Mouse (Mus musculus) urinary bladder, postnatal 25 days (tissue): ENCODE results near the gene Mbl1.

Experiments
- DNase-seq: peaks from one replicate; pipeline ENCODE4 v3.0.0; 2022; ENCODE audit warnings: low spot score

The Mbl1 gene

DNA sequence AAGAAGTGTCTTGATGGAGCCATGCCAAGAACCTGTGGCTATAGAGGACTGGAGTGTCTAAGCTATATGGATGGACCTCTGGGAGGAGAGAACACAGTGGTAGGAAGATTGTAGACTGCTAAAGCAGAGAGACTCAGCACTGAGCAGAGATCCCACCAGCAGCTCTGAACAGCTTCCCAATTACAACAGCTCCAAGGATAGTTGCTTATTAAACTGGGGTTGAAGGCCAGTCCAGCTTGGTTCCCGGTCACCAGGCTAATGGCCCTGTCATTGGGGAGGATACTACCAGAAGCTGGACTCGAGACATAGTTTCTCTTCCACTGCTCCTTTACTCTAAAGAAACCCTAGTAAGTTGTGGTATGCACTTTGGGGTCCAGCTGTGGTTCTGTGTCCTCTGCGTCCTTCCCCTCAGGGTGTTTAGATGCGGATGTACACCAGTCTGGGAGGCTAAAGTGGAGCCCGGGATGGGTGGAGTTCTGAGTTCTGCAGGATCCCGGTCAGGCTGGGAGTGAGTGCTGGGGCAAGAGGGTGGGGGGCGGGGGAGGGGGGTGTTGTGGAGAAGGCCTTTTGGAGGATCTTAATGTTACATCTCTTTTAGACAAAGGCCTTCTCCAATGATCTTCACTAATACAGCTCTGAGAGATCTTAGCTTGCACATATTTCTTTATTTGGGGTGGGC lies at the start of gene Mbl1:
Gene Mbl1 (plus strand): TSS at position 239 of the 679 bp plus-strand sequence.
- no peak for DNase-seq

DNA sequence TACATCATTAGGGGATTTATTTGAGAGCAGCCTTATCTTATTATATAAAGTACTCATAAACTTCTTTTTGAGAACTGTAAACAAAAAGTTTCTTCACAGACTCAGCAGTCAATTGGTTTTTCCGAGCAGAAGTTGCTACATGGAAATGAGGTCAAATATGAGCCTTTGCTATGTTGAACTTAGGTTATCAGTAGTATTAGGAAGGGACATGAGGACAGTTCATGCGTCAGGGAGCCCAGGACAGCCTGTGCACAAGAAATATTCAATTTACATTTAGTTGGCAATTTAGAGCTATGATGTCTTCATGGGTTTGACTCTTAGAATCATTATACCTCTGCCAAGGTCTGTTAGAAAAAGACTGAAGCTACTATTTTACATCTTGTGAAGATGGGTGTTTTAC lies 49.0 kb upstream of the Mbl1 start:
- no peak for DNase-seq

DNA sequence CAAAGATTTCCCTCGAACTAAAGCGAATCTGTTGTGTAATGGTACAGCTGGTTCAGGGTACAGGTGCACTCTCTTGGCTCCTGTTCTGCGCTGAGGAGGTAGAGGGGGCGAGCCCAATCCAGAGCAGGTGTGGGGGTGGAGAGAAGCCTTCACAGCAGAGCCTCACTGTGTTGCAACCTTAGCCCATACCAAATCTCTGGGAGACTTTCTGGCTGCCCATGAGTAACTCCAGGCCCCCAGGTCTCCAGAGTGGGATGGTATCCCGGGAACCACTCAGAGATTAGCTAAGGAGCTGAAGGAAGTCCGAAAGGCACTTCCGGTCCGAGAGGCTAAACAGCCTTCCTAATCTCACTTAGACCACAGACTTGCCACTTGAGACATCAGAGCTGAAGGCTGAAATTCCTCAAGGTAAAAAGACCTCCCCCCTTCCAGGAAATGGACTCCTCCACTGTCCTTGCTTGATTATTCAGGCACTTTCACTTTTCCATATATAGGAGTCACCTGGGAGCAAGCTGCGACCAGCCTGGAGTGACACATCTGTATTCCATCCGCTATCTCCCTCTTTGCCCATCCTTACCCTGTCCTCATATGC lies 46.3 kb upstream of the Mbl1 start, which contains the start of gene Mat1a:
Gene Mat1a (plus strand): TSS at position 183 of the 592 bp plus-strand sequence.
- no peak for DNase-seq

DNA sequence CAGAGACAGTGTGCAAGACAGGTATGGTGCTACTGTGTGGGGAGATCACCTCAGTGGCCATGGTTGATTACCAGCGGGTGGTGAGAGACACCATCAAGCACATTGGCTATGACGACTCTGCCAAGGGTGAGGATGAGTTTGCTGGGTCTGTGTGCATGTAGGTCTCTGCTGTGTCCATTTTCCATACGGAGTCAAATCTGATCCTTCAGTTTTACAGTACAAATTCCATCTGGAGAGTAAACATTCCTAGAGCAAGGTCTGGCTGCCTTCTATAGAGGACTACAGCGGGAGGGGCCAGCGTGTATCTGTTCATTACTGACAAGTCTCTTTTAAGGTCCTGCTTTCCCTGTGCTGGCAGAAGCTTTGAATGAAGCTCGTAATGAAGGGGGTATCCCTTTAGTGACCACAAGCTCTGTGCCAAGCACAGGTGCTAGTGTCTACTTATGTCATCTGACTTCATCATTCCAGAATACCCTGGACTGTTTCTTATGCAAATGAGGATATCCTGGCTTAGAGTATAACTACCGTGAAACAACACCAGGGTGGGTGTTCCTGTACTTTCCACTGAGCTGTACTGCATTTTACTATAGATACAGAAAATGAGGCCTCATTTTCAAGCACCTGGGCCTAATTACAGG lies 40.1 kb upstream of the Mbl1 start:
- DNase-seq = no peak

DNA sequence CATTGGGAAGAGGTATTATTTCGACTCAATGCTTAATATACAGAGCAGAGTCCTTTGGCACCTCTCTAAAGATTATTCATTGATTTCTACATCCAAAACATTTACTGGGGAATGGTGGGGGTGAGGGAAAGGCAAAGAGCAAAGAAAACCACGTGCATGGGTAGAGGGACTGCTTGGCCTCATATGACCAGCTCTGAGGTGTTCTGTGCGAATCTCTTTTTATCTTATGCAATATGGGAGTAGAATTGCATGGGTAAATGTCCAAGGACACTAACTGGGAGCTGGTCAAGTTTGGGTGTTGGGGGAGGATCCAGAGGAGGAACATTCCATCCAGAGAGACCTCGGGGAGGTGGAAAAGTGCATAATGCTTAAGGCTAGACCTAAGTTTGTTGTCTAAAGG lies 38.3 kb upstream of the Mbl1 start:
- DNase-seq = no peak

DNA sequence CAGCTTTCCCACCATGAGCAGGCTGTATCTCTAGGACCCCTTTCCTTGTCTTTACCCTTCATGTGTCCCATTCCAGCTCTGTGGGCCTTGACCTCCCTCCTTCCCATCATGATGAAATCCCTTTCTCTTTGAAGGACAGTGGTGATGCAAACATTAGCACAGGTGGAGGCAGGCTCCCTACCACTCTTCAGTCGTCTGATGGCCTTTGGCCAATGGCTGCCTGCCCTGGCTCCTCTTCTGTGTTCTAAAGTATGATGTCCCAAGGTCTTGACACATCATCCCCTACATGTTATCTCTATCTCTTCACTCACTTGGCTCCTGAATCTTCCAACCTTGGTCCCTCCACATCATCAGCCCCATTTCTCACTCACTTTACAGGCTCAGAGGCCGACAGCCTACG lies 35.0 kb upstream of the Mbl1 start:
- no peak for DNase-seq

DNA sequence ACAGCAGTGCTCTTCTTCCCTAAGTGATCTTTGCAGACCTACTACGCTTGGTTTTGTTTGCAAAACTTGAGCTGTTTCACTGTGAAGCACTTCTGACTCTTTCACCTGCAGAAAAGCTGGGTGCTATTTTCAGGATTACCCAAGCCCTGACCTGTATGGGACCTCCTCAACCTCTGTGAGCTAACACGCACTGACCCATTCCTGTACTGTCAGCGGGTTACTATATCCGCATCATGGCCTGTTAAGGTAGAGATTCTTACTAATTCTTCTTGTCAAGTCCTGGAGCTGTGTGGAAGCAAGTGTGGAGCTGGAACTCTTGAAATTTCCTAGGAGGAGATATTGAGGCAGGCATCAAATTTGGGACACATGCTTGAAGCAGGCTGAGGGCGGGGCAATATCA lies 26.6 kb upstream of the Mbl1 start:
- no peak for DNase-seq

DNA sequence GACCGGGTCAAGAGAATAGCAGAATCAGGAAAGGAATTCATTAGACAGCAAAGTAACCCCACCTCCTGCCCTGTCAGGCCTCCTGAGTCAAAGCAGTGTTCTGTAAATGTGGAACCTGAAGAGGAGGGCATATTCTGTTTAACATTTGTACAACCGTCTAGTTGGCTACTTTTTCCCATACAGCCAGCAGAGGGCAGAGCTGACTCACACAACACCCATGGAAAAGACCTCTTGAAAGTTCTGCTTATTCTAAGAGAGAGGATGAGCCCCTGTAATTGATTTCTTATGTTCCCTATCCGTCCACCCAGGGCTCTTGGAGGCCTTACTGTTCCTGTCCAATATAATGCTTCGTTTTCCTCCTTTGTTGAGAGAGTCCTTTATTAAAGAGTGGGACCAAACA lies 23.3 kb upstream of the Mbl1 start:
- no peak for DNase-seq

DNA sequence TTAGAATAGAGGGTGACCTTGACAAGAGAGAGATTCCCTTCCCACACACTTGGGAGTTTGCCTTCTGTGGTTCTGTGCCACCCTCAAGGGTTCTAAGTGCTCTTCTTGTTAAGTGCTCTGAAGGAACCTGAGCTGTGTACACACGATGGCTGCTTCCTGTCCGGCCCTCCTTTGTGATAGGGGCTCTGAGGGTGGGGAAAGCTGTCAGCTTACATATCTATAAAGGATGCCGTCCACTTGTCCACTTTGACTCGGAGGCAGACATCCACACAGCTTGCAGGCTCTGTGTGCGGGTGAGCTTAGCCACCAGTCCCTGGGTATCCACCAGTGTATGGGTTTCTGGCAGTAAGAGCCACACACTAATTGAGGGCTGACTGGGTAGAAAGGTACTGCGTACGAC lies 19.7 kb upstream of the Mbl1 start, which contains the start of gene Sftpa1:
Gene Sftpa1 (plus strand): TSS at position 243 of the 400 bp plus-strand sequence.
- DNase-seq = no peak

DNA sequence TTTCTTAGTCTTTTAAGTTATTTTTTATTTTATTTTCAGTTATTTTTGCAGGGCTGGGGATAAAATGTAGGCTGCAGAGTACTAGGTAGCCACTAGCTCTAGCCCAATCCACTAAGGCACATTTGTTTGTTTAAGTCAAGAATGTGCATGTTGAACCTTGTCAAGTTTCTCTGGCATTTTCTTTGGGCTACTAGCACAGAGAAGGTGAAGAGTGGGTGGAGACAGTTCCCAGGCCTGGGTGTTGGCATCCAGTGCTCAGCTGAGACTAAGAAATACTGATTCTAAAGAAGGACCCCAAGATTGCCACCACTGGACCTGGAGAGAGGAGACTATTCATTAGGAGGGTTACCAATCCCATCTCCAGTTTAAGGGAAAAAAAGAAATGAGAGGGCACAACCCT lies 14.3 kb upstream of the Mbl1 start:
- DNase-seq = no peak

DNA sequence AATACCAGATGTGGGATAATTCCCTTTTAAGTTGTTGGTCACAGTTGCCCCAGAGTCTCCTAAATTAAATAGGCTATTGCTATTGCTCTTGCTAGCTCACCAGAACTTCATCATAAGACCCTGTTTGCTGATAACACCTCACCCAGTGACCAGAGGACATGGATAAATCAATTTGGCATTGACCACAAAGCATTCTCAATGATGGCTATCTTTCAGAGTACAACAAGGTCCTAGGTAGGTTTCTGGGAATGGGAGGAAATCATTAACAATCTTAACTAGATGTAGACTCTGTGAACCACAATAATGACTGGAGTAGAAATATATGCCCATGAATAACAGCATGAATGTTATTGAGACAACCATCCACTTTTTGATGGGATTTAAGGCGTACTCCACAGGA lies 10.6 kb upstream of the Mbl1 start:
- no peak for DNase-seq

DNA sequence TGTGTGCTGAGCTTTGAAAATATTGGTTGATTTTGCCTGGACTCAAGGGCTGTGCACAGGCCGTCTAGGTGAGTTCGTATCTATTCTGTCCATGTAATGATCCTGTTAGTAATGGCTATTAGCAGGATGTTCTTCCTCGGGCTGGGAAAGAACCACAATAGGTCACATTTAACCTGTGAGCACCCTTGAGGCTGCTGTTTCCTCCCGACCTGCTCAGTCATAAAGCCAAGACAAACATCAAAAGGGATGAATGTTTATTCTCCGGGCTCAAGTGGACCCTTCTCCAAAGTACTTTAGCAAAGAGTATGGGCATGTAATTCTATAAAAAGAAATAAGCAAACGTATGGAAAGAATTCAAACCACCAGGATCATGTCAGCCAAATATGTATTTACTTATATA lies 5.2 kb upstream of the Mbl1 start:
- no peak for DNase-seq

DNA sequence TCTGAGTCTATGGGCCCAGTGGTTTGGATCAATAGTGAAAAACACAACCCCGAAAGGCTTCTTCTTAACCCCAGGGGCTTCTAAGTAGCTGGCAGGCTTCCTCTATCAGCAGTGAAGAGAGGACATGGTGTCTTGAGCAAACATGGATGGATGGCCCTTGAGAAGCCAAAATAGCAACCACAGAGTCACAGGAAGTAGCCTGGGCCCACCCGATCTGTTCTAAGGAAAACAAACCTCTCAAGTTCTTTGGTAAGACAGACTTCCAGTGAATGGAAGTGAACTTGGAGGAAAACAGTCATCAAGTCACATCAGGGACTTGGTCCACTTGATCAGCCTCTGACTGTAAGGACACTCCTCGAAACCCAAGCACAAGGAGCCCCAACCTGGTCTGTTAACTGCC lies 4.3 kb upstream of the Mbl1 start:
- DNase-seq = no peak

DNA sequence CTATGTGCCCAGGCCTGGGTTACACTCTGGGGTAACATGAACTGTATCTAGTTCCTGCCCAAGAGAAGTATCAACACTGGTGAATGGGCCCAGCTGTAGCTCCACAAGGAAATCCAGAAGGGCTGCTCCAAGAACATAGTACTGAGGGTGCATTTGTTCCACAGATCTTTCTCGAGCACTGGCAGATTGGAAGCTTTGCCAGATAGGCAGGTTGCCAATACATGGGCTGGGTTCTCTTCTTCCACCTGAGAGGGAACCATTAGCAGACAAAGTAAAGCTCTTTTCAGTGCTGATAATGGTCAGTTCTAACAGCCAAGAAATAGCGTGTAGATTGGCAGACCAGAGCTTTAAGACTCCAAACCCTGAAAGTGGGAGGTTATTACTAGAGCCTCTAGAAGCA lies 3.9 kb upstream of the Mbl1 start:
- no peak for DNase-seq

DNA sequence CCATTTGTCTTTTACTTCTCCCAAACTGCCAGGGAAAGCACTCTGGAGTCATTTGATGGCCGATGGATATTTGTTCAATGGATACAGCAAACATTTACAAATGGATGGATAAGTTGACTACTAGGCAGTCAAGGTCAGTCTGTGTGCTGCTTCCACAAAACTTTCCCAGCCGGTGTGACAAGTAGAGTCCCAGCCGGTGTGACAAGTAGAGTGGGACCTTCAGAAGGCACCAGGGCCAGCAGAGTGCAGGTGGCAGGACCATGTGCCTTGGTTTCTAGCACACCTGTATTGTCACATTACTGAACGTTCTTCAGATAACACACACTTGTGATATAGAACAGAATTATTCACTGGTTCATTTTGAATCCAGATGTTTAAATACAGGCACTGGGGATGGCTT lies 8.8 kb downstream of the Mbl1 start:
- DNase-seq = no peak

DNA sequence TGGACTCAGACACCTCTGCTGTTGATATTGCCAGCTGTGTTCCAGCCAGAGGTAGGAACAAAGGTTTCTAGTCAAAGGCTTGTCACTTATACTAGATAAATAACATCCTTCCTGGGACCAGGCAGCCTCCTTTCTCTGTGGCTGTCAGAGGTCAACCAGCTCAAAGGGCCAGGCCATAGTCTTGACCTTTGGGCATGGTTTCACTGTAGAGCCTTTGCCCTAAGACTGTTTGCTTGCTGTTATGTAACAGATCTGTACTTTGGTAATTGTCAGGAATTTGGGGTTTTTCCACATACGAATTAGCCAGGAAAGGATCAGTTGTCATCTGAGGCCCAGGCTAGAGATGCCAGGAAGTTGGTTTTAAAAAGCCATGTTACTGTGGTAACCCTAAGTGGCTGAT lies 9.5 kb downstream of the Mbl1 start:
- DNase-seq = no peak

DNA sequence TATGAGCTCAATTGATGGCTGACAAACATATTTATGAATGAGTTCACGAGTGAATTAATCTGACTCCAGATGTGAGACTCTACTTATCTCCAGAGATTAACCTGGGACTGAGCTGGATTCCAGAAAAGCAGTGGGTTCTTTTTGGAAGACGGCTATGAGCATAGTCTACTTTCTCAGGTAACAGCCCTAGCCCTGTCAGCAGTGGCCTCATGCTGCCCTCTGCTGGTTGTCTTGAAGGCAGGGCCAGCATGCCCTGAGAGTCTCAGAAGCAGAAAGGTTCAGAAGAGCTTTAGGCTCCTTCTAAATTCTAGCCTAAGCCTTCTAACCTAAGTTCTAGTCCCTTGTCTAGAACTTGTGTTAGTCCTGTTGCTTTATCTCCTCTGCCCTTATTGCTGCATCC lies 11.4 kb downstream of the Mbl1 start:
- peak; percentile 39 for DNase-seq

DNA sequence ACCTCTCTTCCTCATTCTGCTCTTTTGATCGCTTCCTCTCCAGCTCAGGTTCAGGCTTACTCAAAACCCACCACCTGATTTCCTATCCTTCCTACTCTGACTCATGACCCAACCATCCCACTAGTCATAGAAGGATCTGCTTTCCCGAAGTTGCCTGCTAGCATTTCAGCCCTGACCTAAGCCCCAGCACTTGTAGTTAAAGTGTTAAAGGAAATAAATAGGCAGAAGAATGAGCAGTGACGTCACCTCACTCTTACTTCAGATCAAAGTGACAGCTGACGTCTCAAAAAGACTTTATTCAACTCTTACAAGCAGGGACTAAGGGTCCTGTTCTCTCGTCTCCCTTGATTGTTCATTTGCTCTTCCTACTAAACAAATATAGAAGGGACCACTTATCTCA lies 16.0 kb downstream of the Mbl1 start:
- DNase-seq = no peak

DNA sequence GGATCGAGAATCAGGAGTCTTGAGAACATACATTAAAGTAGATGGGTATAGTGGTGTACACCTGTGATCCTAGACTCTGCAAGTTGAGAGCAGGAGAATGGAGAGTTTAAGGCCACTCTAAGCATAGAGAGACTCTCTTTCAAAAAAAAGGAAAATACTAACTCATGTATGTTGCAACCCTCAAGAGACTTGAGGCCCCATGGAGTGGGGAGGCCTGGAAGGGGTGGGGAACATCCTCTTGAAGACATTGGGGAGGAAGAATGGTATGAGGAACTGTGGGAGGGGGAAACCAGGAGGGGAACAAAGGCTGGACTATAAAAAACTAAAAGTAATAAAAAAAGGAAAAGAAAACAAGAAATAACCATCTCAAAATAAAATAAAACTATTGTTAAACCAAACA lies 17.3 kb downstream of the Mbl1 start:
- DNase-seq = no peak

DNA sequence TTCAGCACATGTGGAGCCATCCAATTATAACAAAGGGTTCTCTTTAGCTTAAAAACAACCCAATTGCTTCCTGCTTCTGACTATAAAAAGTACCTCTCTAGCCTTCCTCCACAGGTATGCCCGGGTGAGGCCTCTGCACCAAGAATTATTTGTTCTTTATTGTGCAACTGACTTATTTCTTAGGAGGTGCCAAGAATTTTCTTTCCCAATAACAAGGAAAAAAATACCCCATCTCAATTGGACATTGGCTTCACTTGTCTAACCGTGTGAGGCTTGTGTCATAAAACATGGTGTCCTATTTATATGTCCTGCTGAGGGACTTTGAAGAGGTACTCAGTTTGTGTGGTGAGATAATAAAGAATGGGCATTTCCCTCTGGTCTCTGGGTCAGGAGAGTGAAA lies 19.3 kb downstream of the Mbl1 start:
- no peak for DNase-seq

DNA sequence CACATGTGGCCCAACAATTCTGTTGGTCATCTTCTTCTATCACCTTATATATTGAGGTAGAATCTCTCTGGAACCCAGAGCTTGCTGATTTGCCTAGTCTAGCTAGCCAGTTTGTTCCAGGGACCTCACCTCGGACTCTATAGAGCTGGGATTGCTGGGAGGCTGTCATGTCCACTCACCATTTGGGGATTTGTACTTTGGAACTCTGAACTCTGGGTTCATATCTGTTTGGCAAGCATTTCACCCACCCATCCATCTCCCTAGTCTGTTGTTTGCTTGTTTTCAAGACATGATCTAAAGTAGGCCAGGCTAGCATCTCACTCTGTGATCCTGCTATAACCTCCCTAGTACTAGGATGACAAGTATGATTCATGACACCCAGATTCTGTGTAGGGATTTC lies 23.5 kb downstream of the Mbl1 start:
- no peak for DNase-seq

DNA sequence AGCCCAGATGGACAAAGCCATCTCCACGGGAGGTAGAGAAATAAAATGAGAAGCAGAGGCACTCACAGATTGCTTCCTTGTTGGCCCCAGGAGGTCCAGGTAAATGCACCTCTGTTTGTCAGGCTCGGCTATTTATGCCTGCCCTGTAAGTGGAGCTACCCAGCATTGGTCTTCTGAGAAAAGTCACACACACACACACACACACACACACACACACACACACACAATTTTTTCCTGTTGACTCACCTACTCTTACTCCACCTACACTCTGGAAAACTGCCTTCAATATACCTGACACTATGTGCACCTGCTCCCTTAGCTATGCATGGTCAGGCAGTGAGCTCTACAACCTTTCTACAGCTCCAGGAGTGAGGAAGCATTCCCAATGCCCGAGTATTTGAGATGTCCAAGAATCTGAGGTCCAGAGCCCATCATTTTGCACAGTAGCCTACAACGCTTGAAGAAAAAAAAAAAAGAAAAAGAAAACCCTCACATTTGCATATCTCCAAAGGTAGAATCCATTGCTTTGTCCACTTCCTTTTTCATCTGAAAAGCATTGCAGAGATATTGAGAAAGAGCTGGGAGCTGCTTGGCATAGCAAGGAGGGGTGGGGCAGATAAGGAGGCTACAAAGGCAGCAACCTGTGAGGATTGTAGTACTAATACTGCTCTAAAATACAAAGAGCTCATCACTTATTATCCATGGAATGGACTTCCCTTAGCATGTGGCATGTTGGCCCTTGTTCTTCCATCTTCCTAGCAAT lies 34.0 kb downstream of the Mbl1 start, which contains the start of gene Sftpd:
Gene Sftpd (minus strand): TSS at position 91 of the 763 bp plus-strand sequence.
- DNase-seq = no peak

DNA sequence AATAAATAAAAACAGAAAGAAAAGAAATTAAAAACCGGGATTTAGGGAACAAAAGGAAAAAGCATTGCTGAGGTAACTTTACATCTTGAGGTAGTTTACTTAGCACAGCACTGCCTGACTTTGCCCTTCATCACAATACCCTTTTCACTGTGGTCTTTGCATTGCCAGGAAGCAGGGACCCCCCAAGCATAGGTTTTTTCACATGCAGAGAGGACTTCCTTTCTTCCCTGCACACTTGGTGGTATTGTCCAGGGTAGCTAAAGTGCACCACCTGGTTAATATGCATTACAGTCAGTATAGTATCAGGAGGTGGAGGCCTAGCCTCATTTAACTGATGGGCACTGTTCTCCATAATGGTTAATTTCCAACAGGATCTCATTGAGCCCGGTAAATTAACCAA lies 38.2 kb downstream of the Mbl1 start:
- no peak for DNase-seq
